Mouse (Mus musculus): ENCODE data around the gene Nfkbid. TPM values are rescaled to one million over a fixed set of nuclear protein-coding genes. Genes with fewer than 3 reads are reported as not detected.

The Nfkbid gene
- total and polyA plus RNA-seq, 3 experiments: 0.47 to 1.3 (median 0.66) TPM

- no peak overlapping the region for H3K9ac ChIP-seq (ENCODE audit: low read depth, low read length)
- no peak overlapping the region for H3K4me3 ChIP-seq
- H3K4me1 ChIP-seq (ENCODE audit: control insufficient read depth, insufficient read depth, low read length): no peaks in the 10 kb centered on the region
- intact Hi-C loops (cut with DNase I): no loop called here
- no peaks in the 10 kb centered on the region for H3K79me2 ChIP-seq (replicated peaks; ENCODE audit: control insufficient read depth, insufficient read depth, low read length)
- TF ChIP-seq CTCF (IDR thresholded peaks at IDR 0.05) (no peak), POLR2A (IDR thresholded peaks at IDR 0.05; ENCODE audit: insufficient read depth, low read depth, low read length) (no peak)
- DNase-seq: no peak
- no peak overlapping the region for H3K27ac ChIP-seq
- H3K27me3 ChIP-seq (ENCODE audit: control insufficient read depth, insufficient read depth, low read length): no peaks in the 10 kb centered on the region
- H3K36me3 ChIP-seq (ENCODE audit: control insufficient read depth, insufficient read depth, low read length): no peaks in the 10 kb centered on the region
- WGBS: 53% methylated on average over 2 of the region's 2 CpGs
Observed at GRCm38 (mm10) chr7:30409789-30410188, 11.7 kb upstream of the Nfkbid start.

- Histone ChIP-seq H3K9ac (ENCODE audit: low read depth, low read length) (no peak overlapping the region), H3K27ac (no peak overlapping the region), H3K27me3 (ENCODE audit: control insufficient read depth, insufficient read depth, low read length) (no peaks in the 10 kb centered on the region), H3K4me3 (no peak overlapping the region), H3K36me3 (ENCODE audit: control insufficient read depth, insufficient read depth, low read length) (no peaks in the 10 kb centered on the region), H3K4me1 (ENCODE audit: control insufficient read depth, insufficient read depth, low read length) (no peaks in the 10 kb centered on the region), H3K79me2 (replicated peaks; ENCODE audit: control insufficient read depth, insufficient read depth, low read length) (no peaks in the 10 kb centered on the region)
- no peak for DNase-seq
- 69% methylated on average over 3 of the region's 3 CpGs for WGBS
- TF ChIP-seq POLR2A (IDR thresholded peaks at IDR 0.05; ENCODE audit: insufficient read depth, low read depth, low read length): no peak
- no peak for TF ChIP-seq EP300 (IDR thresholded peaks at IDR 0.05; ENCODE audit: insufficient read depth, low read depth, low read length)
- TF ChIP-seq CTCF (IDR thresholded peaks at IDR 0.05): no peak
- intact Hi-C loops (cut with DNase I): no loop called here
Observed at GRCm38 (mm10) chr7:30411023-30411422, 10.5 kb upstream of the Nfkbid start.

- Histone ChIP-seq H3K27ac (peak overlapping the region; percentile 17; the same call in 1 of the 2 replicates), H3K36me3 (ENCODE audit: control insufficient read depth, insufficient read depth, low read length) (no peaks in the 10 kb centered on the region), H3K4me1 (ENCODE audit: control insufficient read depth, insufficient read depth, low read length) (no peaks in the 10 kb centered on the region), H3K79me2 (replicated peaks; ENCODE audit: control insufficient read depth, insufficient read depth, low read length) (no peaks in the 10 kb centered on the region), H3K9ac (ENCODE audit: low read depth, low read length) (no peak overlapping the region), H3K27me3 (ENCODE audit: control insufficient read depth, insufficient read depth, low read length) (no peaks in the 10 kb centered on the region), H3K4me3 (no peak overlapping the region)
- TF ChIP-seq EP300 (IDR thresholded peaks at IDR 0.05; ENCODE audit: insufficient read depth, low read depth, low read length) (no peak), CTCF (IDR thresholded peaks at IDR 0.05) (no peak), POLR2A (IDR thresholded peaks at IDR 0.05; ENCODE audit: insufficient read depth, low read depth, low read length) (no peak)
- 32% methylated on average over 4 of the region's 4 CpGs for WGBS
- DNase-seq: peak; percentile 40 to 49
- intact Hi-C loops (cut with DNase I): no loop called here
Observed at GRCm38 (mm10) chr7:30412735-30413147, 8.8 kb upstream of the Nfkbid start.

- peak; percentile 40 to 62 for DNase-seq
- peak within 1 kb of the TSS; percentile 38 for H3K27ac ChIP-seq
Observed at GRCm38 (mm10) chr7:30413596-30413995, 7.9 kb upstream of the Nfkbid start, which contains the start of gene Tyrobp. Gene Tyrobp, plus strand, starts transcription at chr7:30413760.

GRCm38 (mm10) chr7:30417856-30418255 is 3.7 kb upstream of the Nfkbid start:
- intact Hi-C loops (cut with DNase I): no loop called here
- Histone ChIP-seq H3K27ac (no peak overlapping the region), H3K36me3 (ENCODE audit: control insufficient read depth, insufficient read depth, low read length) (no peaks in the 10 kb centered on the region), H3K4me3 (no peak overlapping the region), H3K4me1 (ENCODE audit: control insufficient read depth, insufficient read depth, low read length) (peaks cover 2% of the 10 kb centered on the region; the same call in 1 of the 2 replicates), H3K79me2 (replicated peaks; ENCODE audit: control insufficient read depth, insufficient read depth, low read length) (no peaks in the 10 kb centered on the region), H3K27me3 (ENCODE audit: control insufficient read depth, insufficient read depth, low read length) (no peaks in the 10 kb centered on the region), H3K9ac (ENCODE audit: low read depth, low read length) (no peak overlapping the region)
- peak in 1 of 2 experiments; percentile 20 for DNase-seq
- TF ChIP-seq CTCF (IDR thresholded peaks at IDR 0.05) (no peak), POLR2A (IDR thresholded peaks at IDR 0.05; ENCODE audit: insufficient read depth, low read depth, low read length) (no peak), EP300 (IDR thresholded peaks at IDR 0.05; ENCODE audit: insufficient read depth, low read depth, low read length) (no peak)
- WGBS: 70% methylated on average over 9 of the region's 9 CpGs

More at GRCm38 (mm10) chr7:30413596-30413995, 7.9 kb upstream of the Nfkbid start, which contains the start of gene Tyrobp:
- Histone ChIP-seq H3K4me1 (ENCODE audit: control insufficient read depth, insufficient read depth, low read length) (no peaks in the 10 kb centered on the region), H3K4me3 (no peak within 1 kb of the TSS), H3K27me3 (ENCODE audit: control insufficient read depth, insufficient read depth, low read length) (no peaks in the 10 kb centered on the region), H3K79me2 (replicated peaks; ENCODE audit: control insufficient read depth, insufficient read depth, low read length) (no peaks in the 10 kb centered on the region), H3K36me3 (ENCODE audit: control insufficient read depth, insufficient read depth, low read length) (no peaks in the 10 kb centered on the region), H3K9ac (ENCODE audit: low read depth, low read length) (no peak within 1 kb of the TSS)
- TF ChIP-seq CTCF (IDR thresholded peaks at IDR 0.05) (no peak), POLR2A (IDR thresholded peaks at IDR 0.05; ENCODE audit: insufficient read depth, low read depth, low read length) (peak; percentile 49), EP300 (IDR thresholded peaks at IDR 0.05; ENCODE audit: insufficient read depth, low read depth, low read length) (no peak)
- WGBS: 50% methylated on average over 5 of the region's 5 CpGs
- intact Hi-C loops (cut with DNase I): no loop called here

- TF ChIP-seq EP300 (IDR thresholded peaks at IDR 0.05; ENCODE audit: insufficient read depth, low read depth, low read length) (no peak), CTCF (IDR thresholded peaks at IDR 0.05) (no peak), POLR2A (IDR thresholded peaks at IDR 0.05; ENCODE audit: insufficient read depth, low read depth, low read length) (no peak)
- no peak within 1 kb of the TSS for H3K4me3 ChIP-seq
- DNase-seq: peak; percentile 39 to 66
Observed at GRCm38 (mm10) chr7:30419561-30420499, 1.7 kb upstream of the Nfkbid start, which contains the start of gene Hcst. Gene Hcst, minus strand, starts transcription at chr7:30419854.

More at GRCm38 (mm10) chr7:30419561-30420499, 1.7 kb upstream of the Nfkbid start, which contains the start of gene Hcst:
- no peak within 1 kb of the TSS; the same call in 1 of the 2 replicates for H3K27ac ChIP-seq
- WGBS: 39% methylated on average over 10 of the region's 10 CpGs
- H3K27me3 ChIP-seq (ENCODE audit: control insufficient read depth, insufficient read depth, low read length): no peaks in the 10 kb centered on the region
- no peaks in the 10 kb centered on the region for H3K36me3 ChIP-seq (ENCODE audit: control insufficient read depth, insufficient read depth, low read length)
- intact Hi-C loops (cut with DNase I): no loop called here
- no peak within 1 kb of the TSS for H3K9ac ChIP-seq (ENCODE audit: low read depth, low read length)
- no peaks in the 10 kb centered on the region for H3K79me2 ChIP-seq (replicated peaks; ENCODE audit: control insufficient read depth, insufficient read depth, low read length)
- H3K4me1 ChIP-seq (ENCODE audit: control insufficient read depth, insufficient read depth, low read length): peaks cover 2% of the 10 kb centered on the region; the same call in 1 of the 2 replicates

All from heart, adult 2 months (tissue).